Mouse (Mus musculus) megakaryocyte progenitor cell, adult 5-6 weeks (primary cell): ENCODE data around the gene Bcs1l. TPM values are rescaled to one million over a fixed set of nuclear protein-coding genes. Genes with fewer than 3 reads are reported as not detected.

ENCODE experiments used
- ATAC-seq: replicated peaks from 2 replicates; pipeline ENCODE4 v1.8.0; 2016; ENCODE audit warnings: mild to moderate bottlenecking, moderate TSS enrichment, inconsistent platforms; ENCODE audit not compliant: poor library complexity
- total RNA-seq, 2 experiments: library from RNA; stranded (forward) in 1 of 2; stranded (reverse) in 1 of 2; fragments of 157-497, 149-512 nt in 1 of 2; fragments of 200-1000 nt in 1 of 2; gene quantifications; 2 replicates each; pipeline versions ENCODE4 v1.2.3 to v1.2.4; 2015 to 2017

Gene Bcs1l
- total RNA-seq (2015) (18.4 and 28.7 TPM in 2 replicates), total RNA-seq (2017) (22.7 and 28.0 TPM in 2 replicates)

GRCm38 (mm10) chr1:74587773-74588445, at the start of gene Bcs1l, which contains the start of gene Zfp142:
Gene Bcs1l (plus strand): TSS chr1:74588289.
Gene Zfp142 (minus strand): TSS chr1:74588246.
- ATAC-seq = peak; percentile 91

DNA sequence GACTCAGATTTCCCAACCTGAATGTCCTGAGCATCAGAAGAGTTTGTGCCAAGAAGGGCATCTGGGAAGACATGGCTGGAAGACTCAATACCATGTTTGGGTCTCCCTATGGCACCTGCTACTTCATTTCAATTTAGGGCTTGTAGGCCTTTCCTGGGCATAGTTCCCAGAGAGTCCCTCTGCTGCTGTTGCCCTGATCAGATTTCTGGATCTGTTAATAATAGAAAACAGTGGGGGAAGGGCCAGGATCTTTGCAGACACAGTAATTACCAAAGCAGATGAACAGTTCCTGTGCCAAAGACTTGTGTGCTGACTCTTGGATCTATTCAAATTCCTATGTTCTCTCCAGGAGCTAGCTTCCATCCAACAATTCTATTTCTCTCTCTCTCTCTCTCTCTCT, 49.4 kb upstream of the Bcs1l start:
- no peak for ATAC-seq

DNA sequence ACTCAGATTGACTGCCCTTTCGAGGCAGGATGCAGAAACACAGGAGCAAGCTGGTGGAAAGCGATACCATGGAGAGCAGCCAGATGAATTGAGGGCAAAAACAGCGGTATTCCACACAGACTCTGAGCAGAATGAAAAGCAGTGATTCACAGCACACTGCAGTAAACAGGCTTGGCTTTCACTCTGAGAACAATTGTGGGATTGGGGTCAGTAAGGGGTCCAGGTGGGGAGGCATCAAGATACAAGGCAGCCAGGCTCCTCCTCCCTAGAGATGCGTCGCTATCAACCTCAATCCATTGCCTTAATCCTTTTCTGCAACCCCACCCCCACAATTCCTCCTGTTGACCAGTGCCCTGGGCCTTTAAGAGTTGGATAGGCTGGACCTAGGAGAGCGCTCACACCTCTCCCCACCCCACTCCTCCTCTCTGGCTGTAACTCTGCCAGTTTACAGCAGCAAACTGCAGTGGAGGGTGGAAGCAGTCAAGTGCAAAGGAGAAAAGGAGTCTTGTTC, 45.6 kb upstream of the Bcs1l start, which contains the start of gene Plcd4:
Gene Plcd4 (plus strand): TSS at position 438 of the 511 bp plus-strand sequence.
- ATAC-seq = no peak

GRCm38 (mm10) chr1:74544184-74544583, 43.9 kb upstream of the Bcs1l start, which contains the start of gene Usp37:
Gene Usp37 (minus strand): TSS chr1:74544284.
- ATAC-seq = no peak

DNA sequence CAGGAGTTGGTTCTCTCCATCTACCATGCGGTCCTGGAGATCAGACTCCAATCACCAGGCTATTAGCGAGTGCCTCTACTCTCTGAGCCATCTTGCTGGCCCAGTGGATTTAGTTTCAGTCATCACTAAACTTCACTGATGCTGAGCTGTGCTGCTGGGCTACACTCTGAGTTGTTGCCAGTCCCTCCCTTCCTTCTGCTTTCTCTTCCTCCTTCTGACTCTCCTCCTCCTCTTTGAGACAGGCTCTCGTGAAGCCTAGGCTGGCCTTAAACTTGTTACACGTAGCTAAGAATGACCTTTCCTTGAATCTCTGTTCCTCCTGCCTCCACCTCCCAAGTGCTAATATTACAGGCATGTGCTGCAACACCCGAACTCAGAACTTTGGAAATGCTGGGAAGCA, 29.0 kb upstream of the Bcs1l start:
- ATAC-seq = 0 out of 2 replicates have a peak, but pooled peaks have one; percentile 39

DNA sequence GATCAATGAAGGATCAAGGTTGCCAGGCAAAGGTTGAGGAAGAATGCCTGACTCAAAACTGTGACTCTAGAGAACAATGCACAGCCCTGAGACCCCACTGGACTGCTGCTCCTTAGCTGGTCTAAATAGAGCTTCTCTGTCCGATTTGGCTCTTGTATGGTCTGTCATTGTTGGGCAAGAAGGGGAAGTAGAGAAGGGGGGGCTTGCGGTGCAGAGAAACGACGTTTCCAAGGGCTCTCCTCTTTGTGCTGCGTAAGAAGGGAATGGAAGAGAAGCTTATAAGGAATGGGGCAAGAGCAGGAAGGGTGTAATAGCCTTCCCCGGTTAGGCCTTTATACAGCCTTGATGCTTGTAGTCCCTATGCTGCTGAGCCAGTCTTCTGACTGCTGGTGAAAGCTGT, 22.3 kb upstream of the Bcs1l start:
- ATAC-seq = peak; percentile 71

- ATAC-seq = 0 out of 2 replicates have a peak, but pooled peaks have one; percentile 42
Measured at GRCm38 (mm10) chr1:74569739-74570719, 18.1 kb upstream of the Bcs1l start.

- ATAC-seq = no peak
Measured at GRCm38 (mm10) chr1:74582621-74583020, 5.5 kb upstream of the Bcs1l start.

DNA sequence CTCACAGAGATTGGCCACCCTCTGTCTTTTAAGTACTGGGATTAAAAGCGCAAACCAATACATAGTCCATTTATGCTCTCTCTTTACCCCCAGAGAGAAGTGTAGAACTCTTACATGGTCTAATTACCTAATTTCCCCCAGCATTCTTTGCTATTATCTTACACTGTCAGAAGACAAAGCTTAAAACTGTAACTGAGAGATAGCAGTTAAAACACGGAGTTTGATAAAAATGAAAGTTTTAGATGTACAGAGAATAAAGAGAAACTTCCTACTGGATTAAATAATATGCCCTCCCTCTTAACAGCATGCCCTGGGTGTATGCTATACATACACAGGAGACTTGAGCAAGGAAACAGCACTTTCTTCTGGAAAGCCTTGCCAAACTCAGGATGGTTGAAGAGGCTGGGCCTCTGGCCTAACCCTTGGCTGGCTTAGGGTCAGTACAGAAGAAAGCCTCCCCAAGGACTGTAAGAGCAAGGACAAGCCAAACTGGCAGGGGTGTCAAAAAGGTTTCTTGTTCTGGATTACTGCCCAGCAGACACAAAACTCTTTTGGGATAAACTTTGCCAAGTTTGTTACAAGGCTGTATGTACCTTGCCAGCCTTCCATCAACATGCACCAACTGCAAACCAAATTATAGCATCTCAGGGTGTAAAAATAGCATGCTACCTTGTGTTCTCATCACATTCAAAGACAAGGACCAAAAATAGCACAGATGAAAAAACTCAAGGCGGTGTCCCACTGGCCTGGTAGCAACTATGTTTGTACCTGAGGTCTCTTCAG, 3.3 kb upstream of the Bcs1l start:
- peak; percentile 10; the same call in 1 of the 2 replicates for ATAC-seq

DNA sequence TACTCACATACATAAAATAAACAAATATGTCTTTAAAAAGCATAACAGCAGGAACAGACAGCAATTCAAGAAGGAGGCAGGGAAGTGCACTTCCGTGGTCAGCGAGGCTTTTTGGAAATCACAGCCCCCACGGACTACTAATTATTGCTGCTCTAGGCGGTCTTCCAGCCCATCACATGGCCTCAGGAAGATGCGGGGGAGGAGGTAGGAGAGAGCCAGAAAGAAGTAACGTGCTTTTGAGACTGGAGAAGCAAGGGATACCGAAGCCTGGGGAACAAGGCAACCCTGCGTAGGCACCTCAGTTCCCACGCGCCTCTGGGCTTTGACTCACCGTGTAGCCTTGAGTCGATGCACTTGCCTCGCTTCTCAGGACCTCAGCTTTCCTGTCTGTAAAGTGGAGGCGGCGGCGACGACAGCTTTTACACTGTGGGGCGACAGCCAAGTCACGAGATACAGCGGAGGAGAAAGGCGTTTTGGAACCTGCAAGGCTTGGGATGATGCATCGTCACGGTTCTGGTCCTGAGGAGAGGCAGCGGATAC, 786 bp upstream of the Bcs1l start:
- no peak for ATAC-seq

GRCm38 (mm10) chr1:74594434-74594833, 6.3 kb downstream of the Bcs1l start:
- peak; percentile 87 for ATAC-seq

DNA sequence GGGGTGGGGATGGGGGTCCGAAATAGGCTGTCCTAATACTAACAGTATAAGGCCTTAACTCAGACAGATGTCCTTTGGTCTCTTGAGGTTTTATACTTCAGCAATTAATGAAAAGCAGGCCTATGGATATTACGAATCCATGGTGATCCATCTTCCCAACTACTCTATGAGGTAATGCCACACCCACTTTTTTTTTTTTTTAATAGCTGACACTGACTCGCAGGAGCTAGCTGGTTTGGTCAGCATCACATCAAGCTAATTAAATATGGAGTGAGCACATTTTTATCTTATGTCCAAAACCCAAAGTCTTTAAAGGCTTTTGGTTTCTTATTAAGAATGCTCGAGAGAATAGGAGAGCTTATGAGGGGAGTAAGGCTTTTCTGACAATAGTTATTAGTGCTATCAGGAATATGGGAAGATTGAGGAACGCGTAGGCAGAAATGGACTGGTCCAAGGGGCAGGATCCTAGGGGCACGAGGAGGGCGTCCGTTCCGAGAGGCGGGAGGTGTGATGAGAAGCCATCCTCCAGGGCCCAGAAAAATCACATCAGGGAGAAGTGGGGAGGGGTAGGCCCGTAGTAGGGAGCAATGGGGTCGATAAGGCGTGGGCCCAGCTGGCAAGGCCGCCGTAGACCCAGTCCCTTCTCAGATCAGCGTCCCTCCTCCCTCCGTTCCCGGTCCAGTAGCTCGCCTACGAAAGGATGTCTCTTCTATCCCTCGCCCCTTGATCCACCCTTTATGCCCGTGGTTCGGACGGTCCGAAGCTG, 12.6 kb downstream of the Bcs1l start:
- ATAC-seq = peak; percentile 57

DNA sequence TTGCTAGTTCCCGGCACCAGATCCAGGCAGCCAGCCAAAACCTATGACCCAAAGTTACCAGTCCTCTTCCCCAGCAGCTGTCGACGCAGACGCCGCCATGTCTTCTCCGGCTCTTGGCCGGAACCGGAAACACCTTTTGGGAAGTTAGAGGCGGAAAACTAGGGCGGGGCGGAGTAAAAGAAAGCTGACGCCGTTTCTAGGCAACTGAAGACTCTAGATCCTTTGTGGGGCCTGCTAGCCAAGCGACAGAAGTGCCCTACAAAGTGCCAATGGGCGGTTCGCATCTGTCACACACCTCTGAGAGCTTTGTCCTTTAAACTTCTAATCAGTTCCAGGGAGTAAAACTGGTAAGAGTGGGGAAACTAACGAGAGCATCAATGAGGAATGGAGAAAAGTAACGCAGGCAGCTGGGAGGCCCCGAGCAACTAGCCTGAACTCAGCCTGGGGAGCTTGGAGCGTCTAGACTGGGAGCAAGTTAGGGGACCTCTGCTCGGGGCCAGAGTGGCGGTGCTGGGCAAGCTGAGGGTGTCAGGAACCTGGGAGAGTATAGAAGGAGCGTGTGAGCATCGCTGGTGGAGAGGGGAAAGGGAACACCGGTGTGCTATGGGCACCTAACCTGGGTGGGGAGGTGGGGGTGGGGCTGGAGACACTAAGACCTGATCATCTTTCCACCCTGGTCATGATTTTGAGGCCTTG, 13.3 kb downstream of the Bcs1l start, which contains the start of the genes Rnf25 and Stk36:
Gene Rnf25 (minus strand): TSS at position 131 of the 696 bp plus-strand sequence.
Gene Stk36 (plus strand): TSS at position 179 of the 696 bp plus-strand sequence.
- peak; percentile 98 for ATAC-seq

DNA sequence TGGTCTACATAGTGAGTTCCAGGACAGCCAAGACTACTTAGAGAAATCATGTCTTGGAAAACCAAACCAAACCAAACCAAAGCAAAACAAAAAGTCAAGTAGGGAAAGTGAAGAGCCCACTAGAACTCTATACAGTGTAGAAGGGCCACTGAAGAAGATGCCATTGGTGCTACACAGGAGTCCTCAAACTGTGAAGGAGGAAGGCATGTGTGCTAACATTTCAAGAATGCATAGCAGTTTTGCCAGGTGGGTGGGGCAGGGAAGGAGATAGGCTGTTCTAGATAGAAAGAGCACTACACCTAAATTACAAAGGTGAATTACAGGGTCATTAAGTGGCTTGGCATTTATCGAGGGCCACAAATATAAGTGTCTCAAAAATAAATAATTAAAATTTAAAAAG, 36.1 kb downstream of the Bcs1l start:
- no peak for ATAC-seq

DNA sequence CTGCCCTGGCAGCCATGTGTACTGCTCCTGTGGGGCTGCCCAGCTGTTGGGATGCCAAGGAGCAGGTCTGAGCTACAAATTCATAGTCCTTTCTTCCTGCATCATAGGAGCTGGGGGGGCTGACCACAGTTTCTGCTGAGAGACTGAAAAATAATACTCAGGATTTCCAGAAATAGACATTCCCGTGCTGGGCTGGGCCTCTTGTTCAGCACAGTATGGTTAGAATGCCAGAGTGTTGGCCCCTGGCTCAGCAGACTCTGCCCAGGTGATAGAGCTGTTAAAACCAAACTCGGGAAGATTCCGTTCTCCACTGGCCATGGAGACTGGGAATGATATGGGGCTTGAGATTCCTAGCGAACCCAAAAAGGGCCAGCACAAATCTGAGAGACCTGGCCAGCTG, 38.0 kb downstream of the Bcs1l start:
- ATAC-seq = no peak

GRCm38 (mm10) chr1:74628001-74628400, 39.9 kb downstream of the Bcs1l start:
- ATAC-seq = no peak

DNA sequence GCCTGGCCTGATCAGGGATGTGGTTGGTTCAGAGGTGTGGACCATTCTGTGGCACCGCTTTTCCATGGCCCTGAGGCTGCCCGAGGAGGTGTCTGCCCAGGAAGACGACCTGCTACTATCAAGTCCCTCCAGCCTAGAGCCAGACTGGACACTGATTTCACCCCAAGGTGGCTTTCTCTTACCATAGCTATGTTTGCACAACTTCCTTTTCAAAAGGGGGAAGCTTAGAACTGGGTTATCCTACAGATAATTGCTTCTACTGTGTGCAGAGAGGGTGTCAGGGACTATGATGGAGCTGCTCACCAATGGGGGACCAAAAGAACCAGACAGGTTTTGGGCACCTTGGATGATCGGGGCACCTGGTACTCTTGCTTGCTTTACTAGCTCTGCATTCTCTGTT, 44.6 kb downstream of the Bcs1l start:
- peak; percentile 52; the same call in 1 of the 2 replicates for ATAC-seq
